Mouse (Mus musculus): Measurements from ENCODE around the gene Ugt1a6b.

Gene Ugt1a6b

DNA sequence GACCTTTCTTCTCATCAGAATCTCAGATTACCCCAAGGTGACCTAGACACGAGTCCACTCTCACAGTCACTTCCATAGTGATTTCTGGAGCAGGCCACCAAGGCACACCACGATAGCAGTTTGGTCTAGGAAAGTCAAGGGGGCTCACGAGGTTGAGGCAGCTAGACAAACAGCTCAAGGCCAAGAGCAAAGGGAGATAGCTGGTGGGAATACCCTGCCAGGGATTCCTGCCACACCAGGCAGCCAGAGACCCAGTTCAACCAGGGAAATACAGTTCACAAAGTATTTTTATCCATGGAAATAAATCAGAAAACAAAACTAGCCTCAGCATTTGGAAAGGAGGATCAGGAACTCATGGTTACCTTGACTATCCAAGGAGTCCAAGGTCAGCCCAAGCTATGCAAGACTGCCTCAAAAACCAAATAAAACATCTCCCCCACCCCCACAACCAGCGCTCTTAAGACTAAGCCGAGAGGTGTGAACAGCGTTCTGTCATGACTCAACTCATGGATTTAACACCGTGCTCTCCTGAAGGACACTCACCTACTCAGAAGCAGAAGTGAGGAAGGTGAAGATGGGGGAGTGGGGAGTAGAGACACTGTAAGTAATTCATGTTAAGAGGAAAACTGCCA is 161.3 kb downstream of the Ugt1a6b start:
- no peak for DNase-seq

DNA sequence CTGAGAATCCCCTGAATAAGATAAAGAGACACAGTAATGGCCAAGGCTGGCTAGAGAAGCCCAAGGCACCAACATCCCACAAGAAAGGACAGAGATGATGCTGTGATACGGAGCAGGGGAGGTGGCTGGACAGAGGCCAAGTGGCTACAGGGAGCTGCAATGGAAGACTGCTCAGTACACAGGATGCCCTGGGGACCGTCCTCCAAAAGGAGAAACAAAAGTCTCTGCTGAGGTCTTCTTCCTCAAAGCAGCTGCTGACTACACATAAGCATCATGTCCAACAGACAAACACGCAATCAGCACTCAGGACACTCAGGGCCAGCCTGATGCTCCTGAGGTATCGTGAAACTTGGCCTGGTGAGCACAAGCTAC is 161.8 kb downstream of the Ugt1a6b start:
- DNase-seq, result no peak

DNA sequence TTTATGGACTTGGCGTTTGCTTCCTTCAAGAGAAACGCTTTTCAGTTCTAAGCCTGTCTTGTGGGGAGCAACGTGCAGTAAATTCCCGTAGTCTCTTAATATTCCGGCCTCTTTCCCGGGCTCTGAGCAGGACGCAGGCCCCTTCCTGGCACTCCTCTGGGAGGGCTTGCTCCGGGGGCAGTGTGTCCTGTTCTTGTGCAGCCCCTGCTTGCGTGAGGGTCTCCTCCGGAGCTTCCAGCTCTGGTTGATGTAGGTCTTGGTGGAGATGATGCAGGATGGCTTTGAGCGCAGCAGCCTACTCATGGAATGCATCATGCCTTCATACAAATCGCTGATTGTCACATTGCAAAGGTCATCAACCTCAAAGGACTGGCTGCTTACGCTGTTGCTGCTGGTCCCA is 163.1 kb downstream of the Ugt1a6b start:
- no peak for DNase-seq

DNA sequence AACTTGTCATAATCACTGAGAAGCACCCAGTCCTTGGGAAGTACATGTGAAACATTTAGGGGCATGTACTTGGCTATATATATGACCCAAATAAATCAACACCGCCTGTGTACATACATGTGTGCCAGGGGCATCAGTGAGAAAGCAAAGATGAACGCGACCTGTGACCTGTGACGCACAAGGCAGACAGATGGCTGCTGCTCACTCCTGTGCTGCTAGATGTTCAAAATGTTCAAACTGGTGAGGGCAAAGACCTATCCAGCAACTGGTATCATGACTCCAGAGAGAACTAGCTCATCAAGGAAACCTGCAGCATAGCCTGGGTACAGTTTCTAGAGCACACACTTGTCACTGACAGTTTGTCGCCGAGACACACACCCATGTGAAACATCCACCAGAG is 164.4 kb downstream of the Ugt1a6b start:
- no peak for DNase-seq

- peak in 1 of 2 experiments; percentile 9 for DNase-seq
Measured at GRCm38 (mm10) chr1:88268070-88268469, 165.0 kb downstream of the Ugt1a6b start.

Measured in lung, adult 18-20 months (tissue).